Mouse (Mus musculus): ENCODE results near the gene Fam229b. TPM values are rescaled to one million over a fixed set of nuclear protein-coding genes. Genes with fewer than 3 reads are reported as not detected.

Gene Fam229b
- polyA plus RNA-seq, 1 experiment from 2014 or later: 8.0 TPM

- 53% methylated on average over 9 of the region's 9 CpGs for WGBS
- DNase-seq (ENCODE audit: low spot score) (no peak), ATAC-seq (replicated peaks; ENCODE audit: low FRiP score, low TSS enrichment, low read depth) (no peak)
- Histone ChIP-seq H3K9me3 (ENCODE audit: control insufficient read depth, low read length) (no peaks in the 10 kb centered on the region), H3K36me3 (ENCODE audit: control insufficient read depth, insufficient read depth, low read length) (no peaks in the 10 kb centered on the region), H3K4me1 (replicated peaks; ENCODE audit: control insufficient read depth, insufficient read depth, low read length) (peaks cover 4% of the 10 kb centered on the region; the same call in 1 of the 2 replicates), H3K27ac (ENCODE audit: low read depth) (no peak overlapping the region), H3K4me2 (ENCODE audit: low read length) (0 out of 2 replicates have a peak overlapping the region, but pooled peaks have one; percentile 14), H3K4me3 (ENCODE audit: low read depth, low read length) (no peak overlapping the region), H3K9ac (ENCODE audit: low read length) (no peak overlapping the region), H3K27me3 (replicated peaks; ENCODE audit: control insufficient read depth, insufficient read depth, low read length) (no peaks in the 10 kb centered on the region)
Observed at GRCm38 (mm10) chr10:39169642-39170041, 35.9 kb upstream of the Fam229b start.

DNA sequence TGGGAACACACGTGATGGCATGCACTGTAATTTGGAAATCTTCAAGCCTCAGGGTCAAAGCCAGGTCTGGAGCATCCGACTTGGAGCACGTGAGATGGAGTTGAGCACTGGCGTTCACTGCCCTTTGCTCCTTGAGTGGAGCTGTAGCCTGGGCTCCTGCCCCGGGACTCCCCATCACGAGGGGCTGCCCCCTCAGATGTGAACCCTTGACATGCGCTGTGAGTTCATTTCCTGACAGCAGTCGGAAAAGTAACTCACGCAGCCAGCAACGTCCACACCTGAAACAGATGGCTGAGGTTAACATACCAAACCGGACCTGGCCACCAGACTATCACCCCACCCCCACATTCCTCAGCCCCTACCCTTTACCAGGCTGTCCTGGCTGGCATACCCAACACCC, 33.9 kb upstream of the Fam229b start:
- Histone ChIP-seq H3K9me3 (ENCODE audit: control insufficient read depth, low read length) (no peaks in the 10 kb centered on the region), H3K27me3 (replicated peaks; ENCODE audit: control insufficient read depth, insufficient read depth, low read length) (no peaks in the 10 kb centered on the region), H3K36me3 (ENCODE audit: control insufficient read depth, insufficient read depth, low read length) (no peaks in the 10 kb centered on the region), H3K9ac (ENCODE audit: low read length) (no peak overlapping the region), H3K4me2 (ENCODE audit: low read length) (no peak overlapping the region), H3K4me3 (ENCODE audit: low read depth, low read length) (no peak overlapping the region), H3K4me1 (replicated peaks; ENCODE audit: control insufficient read depth, insufficient read depth, low read length) (peaks cover 9% of the 10 kb centered on the region; the same call in 1 of the 2 replicates), H3K27ac (ENCODE audit: low read depth) (no peak overlapping the region)
- no peak for ATAC-seq (replicated peaks; ENCODE audit: low FRiP score, low TSS enrichment, low read depth)
- DNase-seq (ENCODE audit: low spot score): no peak
- WGBS: 76% methylated on average over 11 of the region's 11 CpGs

DNA sequence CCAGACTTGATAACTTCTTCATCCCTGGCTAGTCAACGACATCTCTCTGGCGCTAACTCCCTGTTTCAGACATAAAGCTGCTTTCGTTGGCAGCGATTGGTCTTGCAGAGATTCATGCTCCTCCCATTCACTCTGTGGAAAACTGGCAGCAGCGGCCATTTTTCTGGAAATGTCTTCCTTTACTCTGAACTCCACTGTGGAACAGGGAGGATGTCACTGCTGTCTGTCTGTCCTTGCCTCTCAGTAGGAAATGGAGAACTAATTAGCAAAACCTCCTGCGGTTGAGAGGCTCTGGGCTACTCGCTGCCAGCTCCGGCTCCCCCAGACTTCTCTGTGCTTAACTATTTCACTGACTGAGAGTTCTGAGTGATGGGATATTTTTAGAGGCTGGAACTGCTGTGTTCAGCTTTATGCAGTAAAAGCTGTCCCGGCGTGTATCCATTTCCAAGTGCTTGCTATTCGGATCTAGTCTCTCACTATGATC, 32.0 kb upstream of the Fam229b start:
- Histone ChIP-seq H3K4me2 (ENCODE audit: low read length) (peak overlapping the region; percentile 39), H3K27ac (ENCODE audit: low read depth) (peak overlapping the region; percentile 54; the same call in 1 of the 2 replicates), H3K9me3 (ENCODE audit: control insufficient read depth, low read length) (no peaks in the 10 kb centered on the region), H3K4me3 (ENCODE audit: low read depth, low read length) (peak overlapping the region; percentile 16; the same call in 1 of the 2 replicates), H3K9ac (ENCODE audit: low read length) (0 out of 2 replicates have a peak overlapping the region, but pooled peaks have one; percentile 31), H3K36me3 (ENCODE audit: control insufficient read depth, insufficient read depth, low read length) (no peaks in the 10 kb centered on the region), H3K4me1 (replicated peaks; ENCODE audit: control insufficient read depth, insufficient read depth, low read length) (peaks cover 8% of the 10 kb centered on the region; the same call in 1 of the 2 replicates), H3K27me3 (replicated peaks; ENCODE audit: control insufficient read depth, insufficient read depth, low read length) (no peaks in the 10 kb centered on the region)
- DNase-seq (ENCODE audit: low spot score): peak; percentile 64
- WGBS: 21% methylated on average over 11 of the region's 11 CpGs
- ATAC-seq (replicated peaks; ENCODE audit: low FRiP score, low TSS enrichment, low read depth): no peak

DNA sequence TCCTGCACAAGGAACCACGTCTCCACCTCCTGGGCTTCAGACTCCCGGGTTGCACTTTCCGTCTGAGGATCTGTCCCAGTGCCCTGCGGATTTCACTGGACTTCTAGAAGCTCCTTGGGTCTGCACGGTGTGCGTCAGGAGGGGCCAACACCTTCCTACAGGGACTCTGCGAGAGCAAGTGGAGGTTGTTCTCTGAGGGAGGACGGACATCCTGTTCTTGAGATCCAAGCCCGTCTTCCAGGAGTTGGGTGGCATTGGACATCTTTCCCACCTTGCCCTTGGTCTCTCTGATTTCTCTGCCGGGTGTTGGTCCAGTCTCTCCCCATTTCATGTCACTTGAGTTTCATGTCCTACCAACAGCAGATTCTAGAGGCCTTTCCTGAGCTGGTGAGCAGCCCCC, 30.0 kb upstream of the Fam229b start, which contains the start of gene Ccn6:
Ccn6 (minus strand) TSS at position 101 of the 400 bp plus-strand sequence.
- Histone ChIP-seq H3K4me3 (ENCODE audit: low read depth, low read length) (no peak within 1 kb of the TSS), H3K9ac (ENCODE audit: low read length) (no peak within 1 kb of the TSS), H3K36me3 (ENCODE audit: control insufficient read depth, insufficient read depth, low read length) (no peaks in the 10 kb centered on the region), H3K4me1 (replicated peaks; ENCODE audit: control insufficient read depth, insufficient read depth, low read length) (peaks cover 6% of the 10 kb centered on the region; the same call in 1 of the 2 replicates), H3K9me3 (ENCODE audit: control insufficient read depth, low read length) (no peaks in the 10 kb centered on the region), H3K4me2 (ENCODE audit: low read length) (peak within 1 kb of the TSS; percentile 30), H3K27ac (ENCODE audit: low read depth) (no peak within 1 kb of the TSS), H3K27me3 (replicated peaks; ENCODE audit: control insufficient read depth, insufficient read depth, low read length) (no peaks in the 10 kb centered on the region)
- no peak for ATAC-seq (replicated peaks; ENCODE audit: low FRiP score, low TSS enrichment, low read depth)
- DNase-seq (ENCODE audit: low spot score): no peak
- WGBS: 84% methylated on average over 10 of the region's 10 CpGs

DNA sequence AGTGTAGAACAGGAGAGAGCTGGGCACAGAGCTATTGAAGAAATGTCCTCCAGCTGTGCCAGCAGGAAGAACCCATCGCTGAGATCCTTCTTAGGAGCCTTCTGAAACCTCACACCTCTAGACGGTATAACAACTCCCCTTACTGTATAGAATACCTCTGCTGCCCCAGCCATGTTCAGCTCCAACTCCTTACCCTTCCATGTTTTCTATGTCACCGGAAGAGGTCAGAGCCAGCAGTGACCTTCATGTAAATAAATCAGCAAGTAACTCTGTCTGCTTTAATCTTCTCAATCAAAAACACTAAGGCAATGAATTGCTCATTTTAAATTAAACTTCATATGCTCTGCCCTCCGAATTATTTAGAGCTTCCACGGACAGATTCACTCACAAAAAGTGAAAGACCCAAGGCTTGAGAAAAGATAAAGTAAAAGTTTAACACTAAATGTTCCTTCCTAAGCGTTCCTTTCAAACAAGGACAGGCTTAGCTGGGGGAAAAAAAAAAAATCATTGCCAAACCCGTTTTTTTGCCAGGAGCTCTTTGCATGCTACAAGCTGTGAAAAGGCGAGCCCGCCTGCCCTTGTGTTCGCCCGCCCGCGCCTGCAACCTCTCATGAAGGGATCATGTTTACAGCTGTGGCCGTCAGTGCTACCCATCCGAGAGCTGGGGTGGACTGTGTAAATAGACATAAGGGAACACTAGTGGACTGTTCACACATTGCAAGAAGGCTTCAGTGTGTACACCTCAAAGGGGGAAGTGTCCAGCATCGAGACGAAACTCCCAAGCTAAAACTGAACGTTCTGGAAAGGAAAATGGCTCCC, 29.2 kb upstream of the Fam229b start:
- ATAC-seq (replicated peaks; ENCODE audit: low FRiP score, low TSS enrichment, low read depth) (no peak), DNase-seq (ENCODE audit: low spot score) (no peak)
- H3K4me3 ChIP-seq (ENCODE audit: low read depth, low read length): no peak overlapping the region
- H3K36me3 ChIP-seq (ENCODE audit: control insufficient read depth, insufficient read depth, low read length): no peaks in the 10 kb centered on the region
- no peaks in the 10 kb centered on the region for H3K9me3 ChIP-seq (ENCODE audit: control insufficient read depth, low read length)
- no peak overlapping the region for H3K9ac ChIP-seq (ENCODE audit: low read length)
- H3K4me2 ChIP-seq (ENCODE audit: low read length): peak overlapping the region; percentile 30
- H3K4me1 ChIP-seq (replicated peaks; ENCODE audit: control insufficient read depth, insufficient read depth, low read length): peaks cover 6% of the 10 kb centered on the region; the same call in 1 of the 2 replicates
- H3K27me3 ChIP-seq (replicated peaks; ENCODE audit: control insufficient read depth, insufficient read depth, low read length): no peaks in the 10 kb centered on the region
- 23% methylated on average over 18 of the region's 18 CpGs for WGBS
- no peak overlapping the region for H3K27ac ChIP-seq (ENCODE audit: low read depth)

GRCm38 (mm10) chr10:39161406-39161805, 27.7 kb upstream of the Fam229b start:
- Histone ChIP-seq H3K27ac (ENCODE audit: low read depth) (no peak overlapping the region), H3K4me2 (ENCODE audit: low read length) (no peak overlapping the region), H3K4me3 (ENCODE audit: low read depth, low read length) (no peak overlapping the region), H3K27me3 (replicated peaks; ENCODE audit: control insufficient read depth, insufficient read depth, low read length) (no peaks in the 10 kb centered on the region), H3K9ac (ENCODE audit: low read length) (no peak overlapping the region), H3K9me3 (ENCODE audit: control insufficient read depth, low read length) (no peaks in the 10 kb centered on the region), H3K36me3 (ENCODE audit: control insufficient read depth, insufficient read depth, low read length) (no peaks in the 10 kb centered on the region), H3K4me1 (replicated peaks; ENCODE audit: control insufficient read depth, insufficient read depth, low read length) (peaks cover 6% of the 10 kb centered on the region; the same call in 1 of the 2 replicates)
- DNase-seq (ENCODE audit: low spot score) (no peak), ATAC-seq (replicated peaks; ENCODE audit: low FRiP score, low TSS enrichment, low read depth) (no peak)
- 96% methylated on average over 1 of the region's 1 CpGs for WGBS

- no peak overlapping the region for H3K27ac ChIP-seq (ENCODE audit: low read depth)
- H3K4me1 ChIP-seq (replicated peaks; ENCODE audit: control insufficient read depth, insufficient read depth, low read length): peaks cover 6% of the 10 kb centered on the region; the same call in 1 of the 2 replicates
- no peaks in the 10 kb centered on the region for H3K36me3 ChIP-seq (ENCODE audit: control insufficient read depth, insufficient read depth, low read length)
- DNase-seq (ENCODE audit: low spot score) (no peak), ATAC-seq (replicated peaks; ENCODE audit: low FRiP score, low TSS enrichment, low read depth) (no peak)
- H3K4me2 ChIP-seq (ENCODE audit: low read length): no peak overlapping the region
- H3K9me3 ChIP-seq (ENCODE audit: control insufficient read depth, low read length): no peaks in the 10 kb centered on the region
- 63% methylated on average over 12 of the region's 12 CpGs for WGBS
- no peak overlapping the region for H3K9ac ChIP-seq (ENCODE audit: low read length)
- H3K27me3 ChIP-seq (replicated peaks; ENCODE audit: control insufficient read depth, insufficient read depth, low read length): no peaks in the 10 kb centered on the region
- H3K4me3 ChIP-seq (ENCODE audit: low read depth, low read length): no peak overlapping the region
Observed at GRCm38 (mm10) chr10:39158306-39158705, 24.6 kb upstream of the Fam229b start.

DNA sequence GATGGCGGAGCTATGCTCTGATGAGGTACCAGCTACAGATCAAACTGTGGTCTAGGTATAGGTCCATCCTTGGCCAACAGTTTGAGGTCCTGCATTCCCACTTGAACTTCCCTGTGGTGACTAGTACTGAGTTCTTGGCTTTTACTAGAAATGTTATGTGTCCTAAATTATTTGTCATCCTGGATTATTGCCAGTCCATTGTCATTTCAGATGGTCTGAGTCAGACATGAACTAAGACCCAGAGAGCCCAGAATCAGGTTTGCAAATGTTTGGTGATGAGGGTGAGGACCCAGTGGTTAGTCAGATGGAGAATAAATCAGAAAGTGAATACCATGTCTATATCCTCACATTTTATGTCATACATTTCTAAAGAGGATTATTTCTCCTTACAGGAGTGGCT, 23.6 kb upstream of the Fam229b start:
- Histone ChIP-seq H3K4me1 (replicated peaks; ENCODE audit: control insufficient read depth, insufficient read depth, low read length) (no peaks in the 10 kb centered on the region), H3K4me2 (ENCODE audit: low read length) (no peak overlapping the region), H3K36me3 (ENCODE audit: control insufficient read depth, insufficient read depth, low read length) (no peaks in the 10 kb centered on the region), H3K27ac (ENCODE audit: low read depth) (no peak overlapping the region), H3K9ac (ENCODE audit: low read length) (no peak overlapping the region), H3K27me3 (replicated peaks; ENCODE audit: control insufficient read depth, insufficient read depth, low read length) (no peaks in the 10 kb centered on the region), H3K4me3 (ENCODE audit: low read depth, low read length) (no peak overlapping the region), H3K9me3 (ENCODE audit: control insufficient read depth, low read length) (no peaks in the 10 kb centered on the region)
- ATAC-seq (replicated peaks; ENCODE audit: low FRiP score, low TSS enrichment, low read depth): no peak
- WGBS: 84% methylated on average over 1 of the region's 1 CpGs
- no peak for DNase-seq (ENCODE audit: low spot score)

All from intestine, embryonic 14.5 days (tissue).